Mouse (Mus musculus) CH12.LX (cell line): Measurements from ENCODE around the gene Cnn3. TPM values are rescaled to one million over a fixed set of nuclear protein-coding genes. Genes with fewer than 3 reads are reported as not detected.

ENCODE experiments used
- DNase-seq: peaks from one replicate; pipeline ENCODE4 v3.0.0-alpha.2; 2013; ENCODE audit errors: extremely low read depth
- H3K27ac ChIP-seq: 2 replicates; pipeline ENCODE4 v1.5.1; 2012; ENCODE audit warnings: low read depth, mild to moderate bottlenecking, control low read depth, moderate library complexity; ENCODE audit not compliant: insufficient read depth
- H3K27me3 ChIP-seq: replicated peaks from 2 replicates; pipeline ENCODE3; 2012; ENCODE audit warnings: inconsistent platforms
- H3K36me3 ChIP-seq, 2 experiments: replicated peaks in 1 of 2; 2 replicates each; pipeline versions ENCODE3 to v1.6.1; 2012; ENCODE audit warnings: inconsistent platforms in 1 of 2, low read length in 1 of 2, mild to moderate bottlenecking in 1 of 2, mixed read lengths in 1 of 2, moderate library complexity in 1 of 2; ENCODE audit not compliant: control insufficient read depth in 1 of 2, insufficient read depth in 1 of 2
- H3K4me1 ChIP-seq, 2 experiments: 2 replicates each; pipeline ENCODE4 v1.6.1; 2012; ENCODE audit warnings: inconsistent platforms in 1 of 2, moderate library complexity in 1 of 2; ENCODE audit not compliant: insufficient read depth in 2 of 2, control insufficient read depth in 1 of 2
- H3K4me2 ChIP-seq: 2 replicates; pipeline ENCODE4 v1.6.1; 2012; ENCODE audit warnings: low read depth, mild to moderate bottlenecking, control low read depth; ENCODE audit not compliant: poor library complexity, insufficient read depth, severe bottlenecking
- H3K4me3 ChIP-seq, 3 experiments: fragments of 150-350 bp in 1 of 3; sonication (generic) in 1 of 3; replicated peaks in 1 of 3; 2 replicates each; pipeline versions ENCODE3 to v1.5.1; 2011 to 2012; ENCODE audit warnings: low read depth in 2 of 3, low read length in 2 of 3, mild to moderate bottlenecking in 2 of 3, moderate library complexity in 2 of 3, control low read depth in 1 of 3, improper control_type of control experiment in 1 of 3, inconsistent platforms in 1 of 3, mixed read lengths in 1 of 3; ENCODE audit not compliant: poor library complexity in 1 of 3
- H3K79me2 ChIP-seq: replicated peaks from 2 replicates; pipeline ENCODE4 v1.6.1; 2012; ENCODE audit warnings: mild to moderate bottlenecking, moderate library complexity; ENCODE audit not compliant: control insufficient read depth, poor library complexity, insufficient read depth, severe bottlenecking; ENCODE audit errors: extremely low read depth
- H3K9ac ChIP-seq: 2 replicates; pipeline ENCODE4 v1.6.1; 2012; ENCODE audit warnings: low read depth, mild to moderate bottlenecking, control low read depth, moderate library complexity; ENCODE audit not compliant: insufficient read depth
- H3K9me3 ChIP-seq: replicated peaks from 2 replicates; pipeline ENCODE3; 2012; ENCODE audit warnings: low read length, inconsistent platforms, mixed read lengths
- HCFC1 ChIP-seq: IDR thresholded peaks from 2 replicates; pipeline ENCODE4 v1.6.1; 2012; ENCODE audit warnings: low read depth, mild to moderate bottlenecking, inconsistent platforms, low read length, improper control_type of control experiment
- KAT2A ChIP-seq: IDR thresholded peaks from 2 replicates; pipeline ENCODE4 v1.6.1; 2012; ENCODE audit warnings: low read length, improper control_type of control experiment, inconsistent platforms; ENCODE audit not compliant: insufficient replicate concordance
- MAZ ChIP-seq: IDR thresholded peaks from 2 replicates; pipeline ENCODE4 v1.6.1; 2012; ENCODE audit warnings: low read depth, mild to moderate bottlenecking, inconsistent platforms, low read length, improper control_type of control experiment, moderate library complexity
- MEF2A ChIP-seq: IDR thresholded peaks from 2 replicates; pipeline ENCODE4 v1.6.1; 2014; ENCODE audit warnings: low read depth, mild to moderate bottlenecking, inconsistent platforms, low read length, improper control_type of control experiment, borderline replicate concordance
- MXI1 ChIP-seq: IDR thresholded peaks from 2 replicates; pipeline ENCODE4 v1.6.1; 2011; ENCODE audit warnings: mild to moderate bottlenecking, low read depth, low read length, improper control_type of control experiment
- POLR2A ChIP-seq: IDR thresholded peaks from 2 replicates; pipeline ENCODE4 v1.6.1; 2011; ENCODE audit warnings: low read depth, mild to moderate bottlenecking, improper control_type of control experiment, low read length
- POLR2AphosphoS2 ChIP-seq: IDR thresholded peaks from 2 replicates; pipeline ENCODE4 v1.6.1; 2011; ENCODE audit warnings: low read depth, low read length, improper control_type of control experiment
- RAD21 ChIP-seq: IDR thresholded peaks from 2 replicates; pipeline ENCODE4 v1.6.1; 2011; ENCODE audit warnings: low read depth, mild to moderate bottlenecking, low read length, improper control_type of control experiment, moderate library complexity
- SMC3 ChIP-seq: IDR thresholded peaks from 2 replicates; pipeline ENCODE4 v1.6.1; 2011; ENCODE audit warnings: low read depth, low read length, improper control_type of control experiment
- TBP ChIP-seq: conservative IDR thresholded peaks from 2 replicates; pipeline ENCODE4 v1.6.1; 2011; ENCODE audit warnings: low read depth, low read length, improper control_type of control experiment
- TCF12 ChIP-seq: IDR thresholded peaks from 2 replicates; pipeline ENCODE4 v1.6.1; 2014; ENCODE audit warnings: low read depth, mild to moderate bottlenecking, inconsistent platforms, low read length, improper control_type of control experiment
- UBTF ChIP-seq: IDR thresholded peaks from 2 replicates; pipeline ENCODE4 v1.6.1; 2012; ENCODE audit warnings: low read depth, mild to moderate bottlenecking, inconsistent platforms, low read length, improper control_type of control experiment, moderate library complexity
- USF1 ChIP-seq: IDR thresholded peaks from 2 replicates; pipeline ENCODE4 v1.6.1; 2014; ENCODE audit warnings: low read depth, mild to moderate bottlenecking, inconsistent platforms, low read length, improper control_type of control experiment
- USF2 ChIP-seq: conservative IDR thresholded peaks from 2 replicates; pipeline ENCODE4 v1.6.1; 2011; ENCODE audit warnings: low read depth, low read length, improper control_type of control experiment
- ZC3H11A ChIP-seq: IDR thresholded peaks from 2 replicates; pipeline ENCODE4 v1.6.1; 2012; ENCODE audit warnings: low read depth, mild to moderate bottlenecking, inconsistent platforms, low read length, improper control_type of control experiment
- ZKSCAN1 ChIP-seq: IDR thresholded peaks from 2 replicates; pipeline ENCODE4 v1.6.1; 2012; ENCODE audit warnings: low read depth, inconsistent platforms, low read length, improper control_type of control experiment, borderline replicate concordance
- dilution Hi-C: fragments of 300-500 bp; cut with MboI; formaldehyde crosslinking; loops from 2 replicates; pipeline ENCODE4 v1.14.3; 2020; ENCODE audit warnings: low sequenced_read_pairs; ENCODE audit not compliant: extremely low pct_unique_long_range_greater_than_20kb, extremely low pct_ligation_motif_present
- in situ Hi-C: fragments of 300-500 bp; cut with MboI; formaldehyde crosslinking; loops from 3 replicates; pipeline ENCODE4 v1.14.3; 2019; ENCODE audit warnings: low sequenced_read_pairs, low pct_ligation_motif_present, low pct_unique_long_range_greater_than_20kb, mixed read lengths
- polyA plus RNA-seq: library from polyadenylated mRNA; unstranded; fragments of >175 nt; gene quantifications from 2 replicates; pipeline ENCODE4 v1.2.1, GENCODE M21; 2012; ENCODE audit warnings: low read depth; ENCODE audit not compliant: insufficient read length
- total RNA-seq, 2 experiments: library from RNA; depleted of rRNA; stranded (reverse); fragments of 300-350 nt in 1 of 2; fragments of >200 nt in 1 of 2; gene quantifications; 2 replicates each; pipeline ENCODE4 v1.2.3; 2012 to 2014

The Cnn3 gene
- total and polyA plus RNA-seq, 3 experiments: 12.5 to 58.5 (median 46.4) TPM

- H3K4me3 ChIP-seq: no peak overlapping the region
- H3K4me1 ChIP-seq: peaks cover 0 to 12% of the 10 kb centered on the region in 2 experiments; a peak in 2 of 4 replicates
- no peaks in the 10 kb centered on the region for H3K36me3 ChIP-seq
- no peaks in the 10 kb centered on the region for H3K79me2 ChIP-seq
- TF ChIP-seq USF2 (no peak), TBP (no peak), ZKSCAN1 (no peak), UBTF (no peak), HCFC1 (no peak), MXI1 (no peak), POLR2AphosphoS2 (no peak), RAD21 (no peak), USF1 (no peak)
- in situ Hi-C loops (no loop called here), dilution Hi-C loops (no loop called here)
- H3K27ac ChIP-seq: no peak overlapping the region
- H3K9ac ChIP-seq: no peak overlapping the region
- peaks cover 2% of the 10 kb centered on the region for H3K9me3 ChIP-seq
- no peaks in the 10 kb centered on the region for H3K27me3 ChIP-seq
- H3K4me2 ChIP-seq: no peak overlapping the region
- no peak for DNase-seq
Observed at GRCm38 (mm10) chr3:121416171-121417154, 9.8 kb upstream of the Cnn3 start.

GRCm38 (mm10) chr3:121417379-121418250 is 8.7 kb upstream of the Cnn3 start:
- peaks cover 0 to 12% of the 10 kb centered on the region in 2 experiments; a peak in 2 of 4 replicates for H3K4me1 ChIP-seq
- H3K79me2 ChIP-seq: no peaks in the 10 kb centered on the region
- peaks cover 2% of the 10 kb centered on the region for H3K9me3 ChIP-seq
- in situ Hi-C loops (no loop called here), dilution Hi-C loops (no loop called here)
- H3K4me2 ChIP-seq: no peak overlapping the region
- DNase-seq: no peak
- no peak overlapping the region for H3K4me3 ChIP-seq
- no peaks in the 10 kb centered on the region for H3K27me3 ChIP-seq
- no peak overlapping the region for H3K9ac ChIP-seq
- no peak overlapping the region for H3K27ac ChIP-seq
- H3K36me3 ChIP-seq: no peaks in the 10 kb centered on the region
- TF ChIP-seq HCFC1: no peak
- no peak for TF ChIP-seq ZKSCAN1
- no peak for TF ChIP-seq MEF2A
- TF ChIP-seq SMC3: no peak
- TF ChIP-seq TBP: no peak
- no peak for TF ChIP-seq MAZ
- TF ChIP-seq KAT2A: no peak
- no peak for TF ChIP-seq POLR2A
- TF ChIP-seq TCF12: no peak
- no peak for TF ChIP-seq ZC3H11A
